Mouse (Mus musculus) cerebellum, adult 2 months (tissue): ENCODE measurements around the gene Tcl1b3. TPM values are rescaled to one million over a fixed set of nuclear protein-coding genes. Genes with fewer than 3 reads are reported as not detected.

Source experiments
- DNase-seq, 2 experiments: peaks; one replicate each; pipeline ENCODE4 v3.0.0; 2021
- H3K27ac ChIP-seq: fragments of 200-500 bp; 2 replicates; pipeline ENCODE4 v1.5.1; 2012; ENCODE audit warnings: low read length, control low read depth, inconsistent platforms; ENCODE audit not compliant: insufficient read depth
- H3K27me3 ChIP-seq: fragments of 200-500 bp; 2 replicates; pipeline ENCODE4 v1.6.1; 2012; ENCODE audit warnings: inconsistent platforms, mild to moderate bottlenecking, low read length, moderate library complexity; ENCODE audit not compliant: control insufficient read depth, insufficient read depth
- H3K4me1 ChIP-seq: fragments of 200-500 bp; 2 replicates; pipeline ENCODE4 v1.6.1; 2011; ENCODE audit warnings: low read length; ENCODE audit not compliant: control insufficient read depth, insufficient read depth
- H3K4me3 ChIP-seq: fragments of 200-500 bp; replicated peaks from 2 replicates; pipeline ENCODE3; 2011; ENCODE audit warnings: mild to moderate bottlenecking, low read depth, low read length, control low read depth; ENCODE audit not compliant: insufficient read depth
- CTCF ChIP-seq: fragments of 200-500 bp; IDR thresholded peaks from 2 replicates; pipeline ENCODE4 v1.5.1; 2011; ENCODE audit warnings: low read depth, mild to moderate bottlenecking, control low read depth, low read length, moderate library complexity, borderline replicate concordance; ENCODE audit not compliant: insufficient read depth
- POLR2A ChIP-seq: fragments of 200-500 bp; IDR thresholded peaks from 2 replicates; pipeline ENCODE4 v1.6.1; 2011; ENCODE audit warnings: low read length, control low read depth, borderline replicate concordance; ENCODE audit not compliant: insufficient read depth
- WGBS: fragments of 180-500 bp; shearing (Covaris S2); methylation state at CpG from one replicate; pipeline ENCODE4 v1.1.7; 2018; 5-methylcytosine and 5-hydroxymethylcytosine counted together
- polyA plus RNA-seq: library from polyadenylated mRNA; depleted of rRNA; stranded (reverse); fragments of >200 nt; gene quantifications from 2 replicates; pipeline ENCODE4 v1.2.3, GENCODE M21; 2012; rRNA removed

Tcl1b3 gene
- polyA plus RNA-seq, 1 experiment = not detected

DNA sequence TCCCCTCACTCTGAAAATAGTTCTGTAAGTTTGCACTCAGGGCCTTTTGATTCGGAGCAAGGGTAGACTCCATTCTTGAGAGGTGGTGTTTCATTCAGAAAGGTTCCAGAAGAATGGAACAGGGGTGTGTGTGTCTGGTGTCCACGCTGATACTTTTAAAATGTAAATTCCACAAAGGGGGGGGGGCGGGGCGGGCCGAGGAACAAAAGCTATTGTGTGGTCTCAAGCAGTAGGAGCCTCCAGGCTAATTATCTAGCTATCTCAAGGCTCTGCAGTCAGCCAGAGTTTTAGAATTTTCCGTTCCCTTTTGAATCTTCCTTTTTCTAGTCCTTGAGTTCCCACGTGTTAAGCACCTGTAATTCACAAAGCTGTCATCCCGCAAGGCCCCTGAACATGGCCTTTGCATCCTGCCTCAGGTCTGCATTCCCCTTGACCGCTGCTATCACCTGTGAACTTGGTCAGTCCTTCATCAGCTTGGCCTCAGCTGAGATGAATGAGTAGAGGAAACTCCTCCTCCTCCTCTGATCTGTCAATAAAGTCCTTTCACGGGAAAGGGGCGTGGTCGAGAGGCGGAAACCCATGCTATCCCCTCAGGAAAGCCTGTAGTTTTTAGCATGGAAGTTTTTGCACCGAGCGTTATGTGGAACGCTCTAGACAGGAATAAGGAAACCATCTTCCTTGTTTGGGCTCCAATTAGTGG, 33.9 kb downstream of the Tcl1b3 start:
- H3K4me3 ChIP-seq = no peak overlapping the region
- H3K27me3 ChIP-seq = no peaks in the 10 kb centered on the region
- H3K4me1 ChIP-seq = no peaks in the 10 kb centered on the region
- no peak for DNase-seq
- no peak overlapping the region for H3K27ac ChIP-seq
- TF ChIP-seq POLR2A (no peak), CTCF (no peak)
- WGBS = 46% methylated on average over 16 of the region's 16 CpGs

GRCm38 (mm10) chr12:105234362-105234761, 43.5 kb downstream of the Tcl1b3 start:
- no peaks in the 10 kb centered on the region for H3K4me1 ChIP-seq
- DNase-seq = no peak
- H3K27ac ChIP-seq = no peak overlapping the region
- WGBS = 54% methylated on average over 11 of the region's 11 CpGs
- H3K27me3 ChIP-seq = no peaks in the 10 kb centered on the region
- H3K4me3 ChIP-seq = no peak overlapping the region
- no peak for TF ChIP-seq POLR2A
- no peak for TF ChIP-seq CTCF

DNA sequence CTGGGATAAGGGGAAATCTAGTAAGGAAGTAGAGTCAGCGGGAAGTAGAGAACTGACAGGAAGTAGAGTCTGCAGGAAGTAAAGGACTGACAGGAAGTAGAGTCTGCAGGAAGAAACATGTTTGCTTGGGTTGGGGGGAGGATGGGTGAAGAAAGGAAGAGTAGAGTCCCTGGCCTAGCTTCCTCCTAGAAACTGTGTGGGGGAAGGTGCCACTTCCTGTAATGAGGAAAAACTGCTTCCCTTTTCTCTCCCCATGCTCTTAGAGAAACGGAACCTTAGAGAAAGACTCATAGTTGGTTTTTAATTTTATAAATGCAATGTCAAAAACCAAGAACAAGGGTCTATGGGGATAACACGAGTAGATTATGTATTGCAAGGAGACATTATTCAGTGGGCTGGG, 44.2 kb downstream of the Tcl1b3 start:
- DNase-seq = no peak
- TF ChIP-seq POLR2A (no peak), CTCF (no peak)
- WGBS = 85% methylated on average over 3 of the region's 3 CpGs
- Histone ChIP-seq H3K27me3 (no peaks in the 10 kb centered on the region), H3K4me3 (no peak overlapping the region), H3K27ac (no peak overlapping the region), H3K4me1 (no peaks in the 10 kb centered on the region)

GRCm38 (mm10) chr12:105239060-105239459, 48.2 kb downstream of the Tcl1b3 start:
- Histone ChIP-seq H3K27ac (no peak overlapping the region), H3K27me3 (no peaks in the 10 kb centered on the region), H3K4me3 (no peak overlapping the region), H3K4me1 (no peaks in the 10 kb centered on the region)
- DNase-seq = no peak
- TF ChIP-seq CTCF = no peak
- 72% methylated on average over 9 of the region's 9 CpGs for WGBS

Other genes with a start within 250 kb of the Tcl1b3 start
- 1.1 and 1.2 TPM in 2 replicates for gene Syne3, start 181.2 kb upstream of the Tcl1b3 start, polyA plus RNA-seq
- gene Glrx5, start 158.4 kb upstream of the Tcl1b3 start, polyA plus RNA-seq = 85.9 and 101 TPM in 2 replicates
- not detected in 2 replicates for gene Tcl1b2, start 45.0 kb upstream of the Tcl1b3 start, polyA plus RNA-seq
- not detected in 2 replicates for gene Tcl1b1, start 31.4 kb upstream of the Tcl1b3 start, polyA plus RNA-seq
- not detected in 2 replicates for gene Tcl1b5, start 14.7 kb upstream of the Tcl1b3 start, polyA plus RNA-seq
- not detected in 2 replicates for gene Tcl1b4, start 10.9 kb downstream of the Tcl1b3 start, polyA plus RNA-seq
- not detected in 2 replicates for gene Tcl1, start 31.8 kb downstream of the Tcl1b3 start, polyA plus RNA-seq
- 29.6 and 32.4 TPM in 2 replicates for gene Tunar, start 142.8 kb downstream of the Tcl1b3 start, polyA plus RNA-seq